Mouse (Mus musculus) spleen, adult 2 months (tissue): Measurements from ENCODE around the gene Rnasek.

Experiments used
- CTCF ChIP-seq: fragments of 200-500 bp; IDR thresholded peaks from 2 replicates; pipeline ENCODE4 v1.5.1; 2011; ENCODE audit warnings: mild to moderate bottlenecking, inconsistent platforms; ENCODE audit not compliant: insufficient read depth, insufficient read length, insufficient replicate concordance; ENCODE audit errors: extremely low read depth
- POLR2A ChIP-seq: fragments of 200-500 bp; IDR thresholded peaks from 2 replicates; pipeline ENCODE4 v1.6.1; 2011; ENCODE audit warnings: low read depth, low read length, inconsistent platforms

DNA sequence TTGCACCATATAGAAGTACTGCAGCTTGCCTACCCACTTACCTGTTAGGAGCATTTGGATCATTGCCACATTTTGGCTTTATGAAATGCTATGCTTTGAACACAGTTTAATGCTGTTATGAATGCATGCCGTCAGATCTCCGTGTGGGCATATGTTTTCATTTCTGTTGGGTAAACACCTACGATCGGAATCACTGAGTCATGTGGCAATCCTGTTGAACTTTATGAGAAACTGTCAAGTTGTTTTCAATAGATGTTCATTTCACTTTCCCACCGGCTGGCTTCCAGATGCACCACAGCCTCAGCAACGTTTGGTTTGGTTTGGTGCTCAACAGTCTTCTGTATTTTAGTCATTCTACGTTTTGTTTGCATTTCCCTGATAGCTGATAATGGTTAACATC is 32.0 kb upstream of the Rnasek start:
- TF ChIP-seq CTCF: no peak
- TF ChIP-seq POLR2A: no peak
